Mouse (Mus musculus): ENCODE data around the gene Car11.
A peak's percentile ranks its signal among the peaks of the same experiment; 100 is the strongest.
"Not testable (repeated sequence)": the region's sequence is repeated elsewhere in the genome, so short reads cannot be mapped to it uniquely, and the experiment has no call there.

The Car11 gene

GRCm38 (mm10) chr7:45699523-45700141 is at the start of gene Car11:
Car11 (plus strand) TSS chr7:45699843.
- no peak for DNase-seq (ENCODE audit: low spot score)

GRCm38 (mm10) chr7:45650484-45650883 is 49.2 kb upstream of the Car11 start:
- not testable (repeated sequence) for DNase-seq (ENCODE audit: low spot score)

GRCm38 (mm10) chr7:45654424-45655047 is 45.1 kb upstream of the Car11 start:
- DNase-seq (ENCODE audit: low spot score) = no peak

- DNase-seq (ENCODE audit: low spot score) = no peak
These were observed 38.7 kb upstream of the Car11 start for GRCm38 (mm10) chr7:45660746-45661478.

GRCm38 (mm10) chr7:45661702-45662101 is 37.9 kb upstream of the Car11 start:
- not testable (repeated sequence) for DNase-seq (ENCODE audit: low spot score)

- DNase-seq (ENCODE audit: low spot score) = no peak
These were observed 34.1 kb upstream of the Car11 start for GRCm38 (mm10) chr7:45665303-45666138.

- no peak for DNase-seq (ENCODE audit: low spot score)
These were observed 33.5 kb upstream of the Car11 start, which contains the start of gene Fut2 for GRCm38 (mm10) chr7:45666161-45666560. Fut2 (minus strand) TSS chr7:45666394.

- DNase-seq (ENCODE audit: low spot score) = no peak
These were observed 31.9 kb upstream of the Car11 start for GRCm38 (mm10) chr7:45667761-45668160.

- DNase-seq (ENCODE audit: low spot score) = no peak
These were observed 30.7 kb upstream of the Car11 start for GRCm38 (mm10) chr7:45668921-45669320.

GRCm38 (mm10) chr7:45677627-45678295 is 21.9 kb upstream of the Car11 start:
- DNase-seq (ENCODE audit: low spot score) = no peak

- no peak for DNase-seq (ENCODE audit: low spot score)
These were observed 21.1 kb upstream of the Car11 start for GRCm38 (mm10) chr7:45678513-45678912.

- DNase-seq (ENCODE audit: low spot score) = no peak
These were observed 19.5 kb upstream of the Car11 start for GRCm38 (mm10) chr7:45679966-45680621.

- no peak for DNase-seq (ENCODE audit: low spot score)
These were observed 18.5 kb upstream of the Car11 start for GRCm38 (mm10) chr7:45681046-45681736.

GRCm38 (mm10) chr7:45682144-45683126 is 17.2 kb upstream of the Car11 start:
- DNase-seq (ENCODE audit: low spot score) = peak; percentile 86

- DNase-seq (ENCODE audit: low spot score) = no peak
These were observed 16.1 kb upstream of the Car11 start, which contains the start of gene Ntn5 for GRCm38 (mm10) chr7:45683396-45684050. Ntn5 (plus strand) TSS chr7:45684022.

- DNase-seq (ENCODE audit: low spot score) = no peak
These were observed 13.8 kb upstream of the Car11 start for GRCm38 (mm10) chr7:45685811-45686210.

GRCm38 (mm10) chr7:45686841-45687240 is 12.8 kb upstream of the Car11 start:
- DNase-seq (ENCODE audit: low spot score) = no peak

- DNase-seq (ENCODE audit: low spot score) = no peak
These were observed 10.5 kb upstream of the Car11 start for GRCm38 (mm10) chr7:45689099-45689498.

- DNase-seq (ENCODE audit: low spot score) = no peak
These were observed 9.8 kb upstream of the Car11 start for GRCm38 (mm10) chr7:45689800-45690199.
